Mouse (Mus musculus): ENCODE data around the gene Phf23.

GRCm38 (mm10) chr11:70029130-70029801, 33.7 kb downstream of the Phf23 start:
- TF ChIP-seq EP300 (IDR thresholded peaks at IDR 0.05; ENCODE audit: low read depth), result no peak
- TF ChIP-seq CTCF (IDR thresholded peaks at IDR 0.05; ENCODE audit: low read depth), result no peak

All from heart, postnatal 0 days (tissue).